Mouse (Mus musculus): Measurements from ENCODE around the gene Ampd3.

The Ampd3 gene

GRCm38 (mm10) chr7:110823995-110824953, 56.3 kb downstream of the Ampd3 start:
- no peak for DNase-seq (ENCODE audit: extremely low read depth, low read depth, low spot score)

GRCm38 (mm10) chr7:110833024-110833423, 65.0 kb downstream of the Ampd3 start:
- no peak for DNase-seq (ENCODE audit: extremely low read depth, low read depth, low spot score)

- no peak for DNase-seq (ENCODE audit: extremely low read depth, low read depth, low spot score)
Observed at GRCm38 (mm10) chr7:110834018-110834417, 66.0 kb downstream of the Ampd3 start.

GRCm38 (mm10) chr7:110834522-110834921, 66.5 kb downstream of the Ampd3 start:
- no peak for DNase-seq (ENCODE audit: extremely low read depth, low read depth, low spot score)

- no peak for DNase-seq (ENCODE audit: extremely low read depth, low read depth, low spot score)
Observed at GRCm38 (mm10) chr7:110840332-110840731, 72.3 kb downstream of the Ampd3 start.

GRCm38 (mm10) chr7:110843916-110844874, 76.2 kb downstream of the Ampd3 start, which contains the start of gene Rnf141:
Rnf141 (minus strand) TSS chr7:110844457.
- DNase-seq (ENCODE audit: extremely low read depth, low read depth, low spot score): no peak

- no peak for DNase-seq (ENCODE audit: extremely low read depth, low read depth, low spot score)
Observed at GRCm38 (mm10) chr7:110847321-110847720, 79.3 kb downstream of the Ampd3 start.

- DNase-seq (ENCODE audit: extremely low read depth, low read depth, low spot score): no peak
Observed at GRCm38 (mm10) chr7:110848371-110848770, 80.4 kb downstream of the Ampd3 start.

GRCm38 (mm10) chr7:110851541-110852203, 83.7 kb downstream of the Ampd3 start:
- DNase-seq (ENCODE audit: extremely low read depth, low read depth, low spot score): no peak

GRCm38 (mm10) chr7:110853611-110854010, 85.6 kb downstream of the Ampd3 start:
- DNase-seq (ENCODE audit: extremely low read depth, low read depth, low spot score): no peak

- DNase-seq (ENCODE audit: extremely low read depth, low read depth, low spot score): no peak
Observed at GRCm38 (mm10) chr7:110854519-110854918, 86.5 kb downstream of the Ampd3 start.

GRCm38 (mm10) chr7:110854927-110855546, 87.0 kb downstream of the Ampd3 start:
- no peak for DNase-seq (ENCODE audit: extremely low read depth, low read depth, low spot score)

- no peak for DNase-seq (ENCODE audit: extremely low read depth, low read depth, low spot score)
Observed at GRCm38 (mm10) chr7:110855604-110856003, 87.6 kb downstream of the Ampd3 start.

GRCm38 (mm10) chr7:110860129-110860528, 92.1 kb downstream of the Ampd3 start:
- DNase-seq (ENCODE audit: extremely low read depth, low read depth, low spot score): no peak
